Mouse (Mus musculus): Measurements from ENCODE around the gene Itgb5.

Gene Itgb5

GRCm38 (mm10) chr16:33832057-33832456 is 2.6 kb downstream of the Itgb5 start:
- DNase-seq (ENCODE audit: low read depth, low spot score): no peak

GRCm38 (mm10) chr16:33832728-33833428 is 3.4 kb downstream of the Itgb5 start:
- no peak for DNase-seq (ENCODE audit: low read depth, low spot score)

GRCm38 (mm10) chr16:33833429-33833753 is 3.9 kb downstream of the Itgb5 start:
- DNase-seq (ENCODE audit: low read depth, low spot score): no peak

GRCm38 (mm10) chr16:33833781-33834482 is 4.5 kb downstream of the Itgb5 start:
- no peak for DNase-seq (ENCODE audit: low read depth, low spot score)

- no peak for DNase-seq (ENCODE audit: low read depth, low spot score)
These were observed 7.2 kb downstream of the Itgb5 start for GRCm38 (mm10) chr16:33836676-33837075.

GRCm38 (mm10) chr16:33837191-33837590 is 7.7 kb downstream of the Itgb5 start:
- DNase-seq (ENCODE audit: low read depth, low spot score): no peak

GRCm38 (mm10) chr16:33840616-33841015 is 11.2 kb downstream of the Itgb5 start:
- DNase-seq (ENCODE audit: low read depth, low spot score): no peak

GRCm38 (mm10) chr16:33842081-33842880 is 12.8 kb downstream of the Itgb5 start:
- DNase-seq (ENCODE audit: low read depth, low spot score): no peak

- DNase-seq (ENCODE audit: low read depth, low spot score): no peak
These were observed 14.7 kb downstream of the Itgb5 start for GRCm38 (mm10) chr16:33844150-33844611.

- no peak for DNase-seq (ENCODE audit: low read depth, low spot score)
These were observed 15.4 kb downstream of the Itgb5 start for GRCm38 (mm10) chr16:33844866-33845265.

GRCm38 (mm10) chr16:33853271-33853670 is 23.8 kb downstream of the Itgb5 start:
- DNase-seq (ENCODE audit: low read depth, low spot score): no peak

GRCm38 (mm10) chr16:33858766-33859165 is 29.3 kb downstream of the Itgb5 start:
- no peak for DNase-seq (ENCODE audit: low read depth, low spot score)

- DNase-seq (ENCODE audit: low read depth, low spot score): no peak
These were observed 29.9 kb downstream of the Itgb5 start for GRCm38 (mm10) chr16:33859380-33859779.

GRCm38 (mm10) chr16:33859988-33860700 is 30.7 kb downstream of the Itgb5 start:
- DNase-seq (ENCODE audit: low read depth, low spot score): peak; percentile 7

- no peak for DNase-seq (ENCODE audit: low read depth, low spot score)
These were observed 32.9 kb downstream of the Itgb5 start for GRCm38 (mm10) chr16:33862406-33862805.

GRCm38 (mm10) chr16:33863208-33863751 is 33.8 kb downstream of the Itgb5 start:
- DNase-seq (ENCODE audit: low read depth, low spot score): no peak

- no peak for DNase-seq (ENCODE audit: low read depth, low spot score)
These were observed 40.8 kb downstream of the Itgb5 start for GRCm38 (mm10) chr16:33870224-33870785.

- no peak for DNase-seq (ENCODE audit: low read depth, low spot score)
These were observed 41.7 kb downstream of the Itgb5 start for GRCm38 (mm10) chr16:33870988-33871758.

GRCm38 (mm10) chr16:33871865-33872443 is 42.5 kb downstream of the Itgb5 start:
- no peak for DNase-seq (ENCODE audit: low read depth, low spot score)

GRCm38 (mm10) chr16:33873282-33873681 is 43.8 kb downstream of the Itgb5 start:
- DNase-seq (ENCODE audit: low read depth, low spot score): no peak

All from A20 (cell line).